Mouse (Mus musculus): ENCODE measurements around the gene Ppig.

GRCm38 (mm10) chr2:69690843-69691242, 31.5 kb upstream of the Ppig start:
- TF ChIP-seq CTCF (IDR thresholded peaks at IDR 0.05; ENCODE audit: low read depth, low read length) (no peak), TAL1 (conservative IDR thresholded peaks at IDR 0.05; ENCODE audit: low read depth, low read length) (no peak), POLR2AphosphoS5 (IDR thresholded peaks at IDR 0.05; ENCODE audit: insufficient replicate concordance, low read depth, low read length) (no peak), GATA1 (IDR thresholded peaks at IDR 0.05; ENCODE audit: borderline replicate concordance, low read length) (no peak)
